Mouse (Mus musculus) thymus, adult 2 months (tissue): ENCODE results near the gene Kif6. TPM values are rescaled to one million over a fixed set of nuclear protein-coding genes. Genes with fewer than 3 reads are reported as not detected.

Experiments
- DNase-seq: peaks from one replicate; pipeline ENCODE4 v3.0.0; 2021
- H3K27ac ChIP-seq: fragments of 200-500 bp; 2 replicates; pipeline ENCODE4 v1.5.1; 2012; ENCODE audit warnings: low read length, control low read depth; ENCODE audit not compliant: control insufficient read depth, insufficient read depth
- H3K27me3 ChIP-seq: fragments of 200-500 bp; 2 replicates; pipeline ENCODE4 v1.6.1; 2012; ENCODE audit warnings: mild to moderate bottlenecking, low read length, moderate library complexity, mixed read lengths; ENCODE audit not compliant: control insufficient read depth, insufficient read depth
- H3K36me3 ChIP-seq: fragments of 200-500 bp; 2 replicates; pipeline ENCODE4 v1.6.1; 2012; ENCODE audit warnings: mild to moderate bottlenecking, low read length, moderate library complexity; ENCODE audit not compliant: control insufficient read depth, insufficient read depth
- H3K4me1 ChIP-seq: fragments of 200-500 bp; replicated peaks from 2 replicates; pipeline ENCODE4 v1.6.1; 2012; ENCODE audit warnings: low read length; ENCODE audit not compliant: control insufficient read depth, insufficient read depth
- H3K4me3 ChIP-seq: fragments of 200-500 bp; 2 replicates; pipeline ENCODE4 v1.5.1; 2012; ENCODE audit warnings: mild to moderate bottlenecking, low read length, control low read depth, moderate library complexity; ENCODE audit not compliant: control insufficient read depth, insufficient read depth
- CTCF ChIP-seq: fragments of 200-500 bp; IDR thresholded peaks from 2 replicates; pipeline ENCODE4 v1.5.1; 2012; ENCODE audit warnings: mild to moderate bottlenecking, control low read depth, low read length, moderate library complexity, borderline replicate concordance; ENCODE audit not compliant: control insufficient read depth, poor library complexity, insufficient read depth; ENCODE audit errors: extremely low read depth
- POLR2A ChIP-seq: fragments of 200-500 bp; IDR thresholded peaks from 2 replicates; pipeline ENCODE4 v1.6.1; 2012; ENCODE audit warnings: mild to moderate bottlenecking, low read length, control low read depth, moderate library complexity; ENCODE audit not compliant: control insufficient read depth, poor library complexity, insufficient read depth; ENCODE audit errors: extremely low read depth
- WGBS: fragments of 180-500 bp; shearing (Covaris S2); methylation state at CpG from one replicate; pipeline ENCODE4 v1.1.7; 2018; 5-methylcytosine and 5-hydroxymethylcytosine counted together
- polyA plus RNA-seq: library from polyadenylated mRNA; depleted of rRNA; stranded (reverse); fragments of >200 nt; gene quantifications from 2 replicates; pipeline ENCODE4 v1.2.3, GENCODE M21; 2012

The Kif6 gene
- polyA plus RNA-seq, 1 experiment: 0.54 TPM

DNA sequence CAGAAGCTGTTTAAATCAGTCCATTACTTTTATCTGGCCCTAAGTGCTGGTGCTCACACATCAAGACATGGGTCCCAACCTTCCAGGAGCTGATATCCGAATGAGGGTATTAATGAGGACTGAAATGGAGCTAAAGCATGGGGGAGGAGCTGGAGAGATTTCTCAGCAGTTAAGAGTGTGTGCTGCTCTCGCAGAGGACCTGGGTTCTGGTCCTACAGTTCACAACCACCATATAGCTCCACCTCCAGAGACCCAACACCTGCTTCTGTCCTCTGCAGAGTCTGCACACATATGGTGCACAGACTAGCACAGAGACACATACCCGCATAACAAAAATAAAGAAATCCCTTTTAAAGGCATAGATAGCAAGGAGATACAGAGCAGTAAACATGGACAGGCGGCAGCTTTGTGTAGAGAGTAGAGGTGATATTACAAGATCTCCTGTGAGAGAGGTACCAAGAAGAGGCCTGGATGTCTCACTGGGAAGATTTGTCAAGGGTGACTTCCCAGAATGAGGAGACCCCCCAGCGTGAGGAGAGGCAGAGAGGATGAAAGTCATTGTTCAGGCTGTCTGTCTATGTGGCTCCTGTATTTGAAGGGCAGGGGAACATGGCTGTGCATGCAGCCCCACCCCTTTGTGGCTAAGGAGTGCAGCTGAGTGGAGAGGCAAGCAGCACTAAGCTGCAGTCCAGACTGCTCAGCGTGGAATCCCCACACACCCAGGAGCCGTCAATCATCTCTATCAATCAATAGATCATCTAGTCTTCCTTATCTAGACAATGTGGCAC, 173.4 kb downstream of the Kif6 start:
- 81% methylated on average over 7 of the region's 7 CpGs for WGBS
- TF ChIP-seq CTCF (no peak), POLR2A (no peak)
- no peak for DNase-seq
- H3K36me3 ChIP-seq: no peaks in the 10 kb centered on the region
- H3K4me1 ChIP-seq: no peaks in the 10 kb centered on the region
- no peak overlapping the region for H3K4me3 ChIP-seq
- H3K27ac ChIP-seq: no peak overlapping the region
- no peaks in the 10 kb centered on the region for H3K27me3 ChIP-seq

DNA sequence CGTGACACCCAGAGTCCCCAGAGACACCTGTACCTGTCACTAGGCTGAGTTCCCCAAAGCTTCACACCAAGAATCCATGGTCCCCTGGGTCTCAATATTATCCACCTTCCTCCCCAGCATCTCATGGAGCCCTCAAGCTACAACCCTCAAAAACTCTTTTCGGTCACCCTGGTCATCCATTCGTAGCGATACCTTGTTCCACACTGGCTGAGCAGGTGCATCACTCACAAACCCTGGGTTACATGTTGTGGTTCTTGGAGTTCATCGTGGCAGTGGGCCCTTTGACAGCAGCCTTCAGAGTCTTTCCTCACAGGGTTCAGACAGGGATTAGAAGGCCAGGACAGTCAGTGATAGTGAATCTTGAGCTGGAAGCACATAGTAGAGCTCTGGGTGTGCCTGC, 176.6 kb downstream of the Kif6 start:
- H3K4me1 ChIP-seq: no peaks in the 10 kb centered on the region
- no peak overlapping the region for H3K4me3 ChIP-seq
- H3K27ac ChIP-seq: no peak overlapping the region
- no peaks in the 10 kb centered on the region for H3K36me3 ChIP-seq
- H3K27me3 ChIP-seq: no peaks in the 10 kb centered on the region
- no peak for DNase-seq
- no peak for TF ChIP-seq POLR2A
- no peak for TF ChIP-seq CTCF
- 97% methylated on average over 5 of the region's 5 CpGs for WGBS

DNA sequence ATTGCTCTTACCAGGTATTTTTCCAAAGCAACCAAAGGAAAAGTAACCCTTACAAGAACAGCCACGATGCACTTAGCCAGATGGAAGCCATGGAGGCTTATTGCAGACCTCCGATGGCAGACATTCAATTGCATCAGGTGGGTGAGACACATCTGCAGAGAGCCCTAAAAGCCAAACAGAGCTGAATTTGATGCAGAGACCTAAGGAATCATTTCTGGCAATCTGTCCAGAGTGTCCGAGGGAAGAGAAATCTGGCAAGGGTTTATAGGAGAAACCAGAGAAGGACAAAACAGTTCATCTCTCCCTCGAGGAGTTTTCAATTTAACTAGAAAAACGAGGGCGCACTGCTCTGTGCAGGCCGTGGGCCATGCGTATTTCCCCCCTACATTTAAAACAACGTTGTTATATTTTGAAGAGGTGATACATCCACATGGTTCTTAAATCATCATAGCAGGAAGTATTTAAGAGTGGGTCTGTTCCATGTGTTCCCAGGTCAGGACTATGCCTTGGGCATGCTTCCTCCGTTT, 177.3 kb downstream of the Kif6 start:
- H3K36me3 ChIP-seq: no peaks in the 10 kb centered on the region

DNA sequence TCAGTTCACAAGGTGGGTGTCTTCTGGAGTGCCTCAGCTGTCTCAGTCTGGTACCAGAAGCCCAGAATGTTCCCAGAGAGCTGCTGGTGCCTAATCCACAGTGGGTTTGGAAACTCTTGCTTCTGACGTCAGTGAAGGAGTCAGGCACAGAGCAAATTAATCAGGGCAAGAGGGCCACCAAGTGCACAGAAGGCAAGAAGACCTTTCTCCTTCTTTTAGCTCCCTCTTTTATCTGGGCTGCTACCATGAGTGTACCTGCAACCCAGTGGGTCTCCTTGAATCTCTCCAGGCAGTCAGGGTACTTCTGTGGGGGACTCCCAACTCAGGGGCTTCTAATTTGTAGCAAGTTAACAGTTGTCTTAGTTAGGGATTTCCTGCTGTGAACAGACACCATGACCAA, 178.0 kb downstream of the Kif6 start:
- Histone ChIP-seq H3K4me3 (no peak overlapping the region), H3K27ac (no peak overlapping the region), H3K4me1 (no peaks in the 10 kb centered on the region), H3K27me3 (no peaks in the 10 kb centered on the region), H3K36me3 (no peaks in the 10 kb centered on the region)
- WGBS: 96% methylated on average over 1 of the region's 1 CpGs
- no peak for TF ChIP-seq CTCF
- TF ChIP-seq POLR2A: no peak
- DNase-seq: no peak

More for the DNA sequence above, 177.3 kb downstream of the Kif6 start:
- H3K27ac ChIP-seq: no peak overlapping the region
- no peaks in the 10 kb centered on the region for H3K4me1 ChIP-seq
- H3K27me3 ChIP-seq: no peaks in the 10 kb centered on the region
- WGBS: 89% methylated on average over 10 of the region's 10 CpGs
- H3K4me3 ChIP-seq: no peak overlapping the region
- DNase-seq: no peak
- TF ChIP-seq CTCF (no peak), POLR2A (no peak)

- no peak for DNase-seq
- Histone ChIP-seq H3K4me1 (no peaks in the 10 kb centered on the region), H3K4me3 (no peak overlapping the region), H3K36me3 (no peaks in the 10 kb centered on the region), H3K27me3 (no peaks in the 10 kb centered on the region), H3K27ac (no peak overlapping the region)
- 98% methylated on average over 3 of the region's 3 CpGs for WGBS
- TF ChIP-seq CTCF (no peak), POLR2A (no peak)
These were observed 179.0 kb downstream of the Kif6 start for GRCm38 (mm10) chr17:49793965-49794364.

- H3K27ac ChIP-seq: no peak overlapping the region
- no peaks in the 10 kb centered on the region for H3K36me3 ChIP-seq
- H3K4me3 ChIP-seq: no peak overlapping the region
- 92% methylated on average over 3 of the region's 3 CpGs for WGBS
- no peaks in the 10 kb centered on the region for H3K4me1 ChIP-seq
- H3K27me3 ChIP-seq: no peaks in the 10 kb centered on the region
- no peak for DNase-seq
- TF ChIP-seq POLR2A: no peak
- TF ChIP-seq CTCF: no peak
These were observed 180.3 kb downstream of the Kif6 start for GRCm38 (mm10) chr17:49795241-49795640.

DNA sequence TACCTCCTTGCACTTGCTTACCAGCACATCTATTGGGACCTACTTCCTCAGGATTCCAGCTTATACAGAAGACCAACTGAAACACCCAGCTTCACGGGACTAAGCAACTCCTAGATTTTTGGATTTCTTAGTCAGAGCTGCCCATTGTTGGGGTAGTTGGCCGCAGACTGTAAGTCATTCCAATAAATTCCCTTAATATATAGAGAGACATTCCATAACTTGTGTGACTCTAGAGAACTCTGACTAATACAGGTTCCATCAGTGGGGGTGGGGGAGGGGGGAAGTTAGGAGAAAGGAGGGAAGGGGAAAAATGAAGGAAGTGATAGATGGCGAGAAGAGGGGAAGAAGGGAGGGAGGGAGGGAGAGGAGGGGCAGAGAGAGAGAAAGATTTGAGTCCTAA, 181.2 kb downstream of the Kif6 start:
- Histone ChIP-seq H3K27me3 (no peaks in the 10 kb centered on the region), H3K4me3 (no peak overlapping the region), H3K27ac (no peak overlapping the region), H3K4me1 (no peaks in the 10 kb centered on the region), H3K36me3 (no peaks in the 10 kb centered on the region)
- DNase-seq: no peak
- TF ChIP-seq CTCF (no peak), POLR2A (no peak)
- WGBS: 86% methylated on average over 3 of the region's 3 CpGs

GRCm38 (mm10) chr17:49799168-49799567, 184.2 kb downstream of the Kif6 start:
- TF ChIP-seq POLR2A (no peak), CTCF (no peak)
- no peak for DNase-seq
- H3K27ac ChIP-seq: no peak overlapping the region
- H3K27me3 ChIP-seq: no peaks in the 10 kb centered on the region
- H3K36me3 ChIP-seq: no peaks in the 10 kb centered on the region
- H3K4me1 ChIP-seq: no peaks in the 10 kb centered on the region
- no peak overlapping the region for H3K4me3 ChIP-seq
- WGBS: 83% methylated on average over 5 of the region's 5 CpGs
